Mouse (Mus musculus): ENCODE data around the gene Zdhhc8. TPM values are rescaled to one million over a fixed set of nuclear protein-coding genes. Genes with fewer than 3 reads are reported as not detected.
A peak's percentile ranks its signal among the peaks of the same experiment; 100 is the strongest.

Zdhhc8 gene
- total RNA-seq, 2 experiments from 2014 or later = 0.56 to 3.1 TPM

DNA sequence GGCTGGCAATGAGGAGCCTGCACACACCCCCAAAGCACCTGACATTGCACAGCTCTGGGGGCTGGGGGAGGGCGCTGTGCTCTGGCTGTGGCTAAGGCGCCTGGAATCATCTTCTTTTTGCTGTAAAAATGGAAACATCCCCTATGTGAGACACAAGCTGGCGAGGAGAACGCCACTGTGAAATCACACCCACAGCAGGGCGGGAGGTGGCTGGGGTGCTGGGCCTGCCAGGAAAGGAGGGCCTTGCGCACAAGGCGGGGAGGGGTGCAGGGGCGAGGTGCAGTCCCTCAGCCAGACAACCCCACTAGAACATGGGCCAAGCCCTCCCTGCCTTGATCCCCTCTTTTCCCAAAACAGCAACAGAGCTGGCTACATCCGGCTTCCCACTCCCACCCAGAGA lies 61.7 kb downstream of the Zdhhc8 start:
- ATAC-seq (replicated peaks; ENCODE audit: low FRiP score, low TSS enrichment, poor library complexity, severe bottlenecking) = no peak

DNA sequence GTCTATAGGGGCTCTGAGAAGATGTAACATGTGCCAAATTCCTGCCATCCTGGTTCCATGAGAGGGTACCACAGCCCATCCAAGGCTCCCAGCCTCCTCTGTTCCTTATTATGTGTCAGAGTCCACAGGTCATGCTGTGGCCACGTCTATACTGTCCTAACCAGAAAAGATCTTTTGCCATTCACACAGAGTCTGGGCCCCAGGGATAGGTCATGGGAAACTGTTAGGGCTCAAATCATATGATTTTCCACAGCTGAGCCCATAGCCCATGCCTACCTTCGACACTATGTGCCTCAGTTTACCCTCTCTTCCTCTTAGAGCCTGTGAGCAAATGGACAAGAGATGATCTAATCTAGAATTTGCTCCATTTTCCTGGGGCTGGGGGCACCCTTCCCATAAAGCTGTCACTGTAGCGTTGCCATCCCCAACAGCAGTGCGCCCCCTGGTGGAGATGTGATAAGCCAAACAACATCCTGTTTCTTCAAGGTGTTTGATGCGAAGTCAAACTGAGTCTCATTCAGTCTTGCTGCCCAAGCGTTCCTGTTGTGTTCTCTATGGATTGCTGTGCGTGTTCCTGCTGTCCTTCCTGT lies 62.6 kb downstream of the Zdhhc8 start:
- ATAC-seq (replicated peaks; ENCODE audit: low FRiP score, low TSS enrichment, poor library complexity, severe bottlenecking) = peak; percentile 53

Other genes starting within 250 kb of the Zdhhc8 start
- 61.2 and 64.6 TPM in 2 replicates for gene Dgcr6, start 182.3 kb downstream of the Zdhhc8 start, total RNA-seq (2014; fragmentation: Nextera tagmentation)
- gene Dgcr6, start 182.3 kb downstream of the Zdhhc8 start, total RNA-seq (2017) = 22.7 and 26.0 TPM in 2 replicates
- 9.8 and 14.0 TPM in 2 replicates for gene Prodh, start 144.9 kb downstream of the Zdhhc8 start, total RNA-seq (2014; fragmentation: Nextera tagmentation)
- gene Prodh, start 144.9 kb downstream of the Zdhhc8 start, total RNA-seq (2017) = 14.2 and 23.5 TPM in 2 replicates
- gene Rtn4r, start 107.5 kb downstream of the Zdhhc8 start, total RNA-seq (2014; fragmentation: Nextera tagmentation) = not detected in 2 replicates
- gene Rtn4r, start 107.5 kb downstream of the Zdhhc8 start, total RNA-seq (2017) = 0.30 and 0.38 TPM in 2 replicates
- not detected in 2 replicates for gene Ccdc188, start 17.3 kb downstream of the Zdhhc8 start, total RNA-seq (2014; fragmentation: Nextera tagmentation)
- not detected in 2 replicates for gene Ccdc188, start 17.3 kb downstream of the Zdhhc8 start, total RNA-seq (2017)
- 162 and 237 TPM in 2 replicates for gene Trmt2a, start 13.5 kb upstream of the Zdhhc8 start, total RNA-seq (2014; fragmentation: Nextera tagmentation)
- 56.6 and 73.7 TPM in 2 replicates for gene Trmt2a, start 13.5 kb upstream of the Zdhhc8 start, total RNA-seq (2017)
- 485 and 544 TPM in 2 replicates for gene Ranbp1, start 13.6 kb upstream of the Zdhhc8 start, total RNA-seq (2014; fragmentation: Nextera tagmentation)
- 572 and 765 TPM in 2 replicates for gene Ranbp1, start 13.6 kb upstream of the Zdhhc8 start, total RNA-seq (2017)
- gene Gm49776, start 23.2 kb upstream of the Zdhhc8 start, total RNA-seq (2014; fragmentation: Nextera tagmentation) = not detected in 2 replicates
- 0.47 TPM in 1 of 2 replicates, not detected in the other for gene Gm49776, start 23.2 kb upstream of the Zdhhc8 start, total RNA-seq (2017)
- 77.7 and 78.5 TPM in 2 replicates for gene Dgcr8, start 54.1 kb upstream of the Zdhhc8 start, total RNA-seq (2014; fragmentation: Nextera tagmentation)
- 47.5 and 78.3 TPM in 2 replicates for gene Dgcr8, start 54.1 kb upstream of the Zdhhc8 start, total RNA-seq (2017)
- gene Tango2, start 113.0 kb upstream of the Zdhhc8 start, total RNA-seq (2014; fragmentation: Nextera tagmentation) = 76.7 and 91.5 TPM in 2 replicates
- 16.9 and 20.4 TPM in 2 replicates for gene Tango2, start 113.0 kb upstream of the Zdhhc8 start, total RNA-seq (2017)
- 14.0 and 16.5 TPM in 2 replicates for gene Arvcf, start 113.0 kb upstream of the Zdhhc8 start, total RNA-seq (2014; fragmentation: Nextera tagmentation)
- 14.3 and 19.4 TPM in 2 replicates for gene Arvcf, start 113.0 kb upstream of the Zdhhc8 start, total RNA-seq (2017)
- 75.4 and 82.3 TPM in 2 replicates for gene Txnrd2, start 191.2 kb upstream of the Zdhhc8 start, total RNA-seq (2014; fragmentation: Nextera tagmentation)
- gene Txnrd2, start 191.2 kb upstream of the Zdhhc8 start, total RNA-seq (2017) = 97.2 and 145 TPM in 2 replicates
- 84.0 and 105 TPM in 2 replicates for gene Comt, start 191.7 kb upstream of the Zdhhc8 start, total RNA-seq (2014; fragmentation: Nextera tagmentation)
- 56.1 and 59.7 TPM in 2 replicates for gene Comt, start 191.7 kb upstream of the Zdhhc8 start, total RNA-seq (2017)

Measured in megakaryocyte-erythroid progenitor cell, adult 5-6 weeks (primary cell).